Mouse (Mus musculus): ENCODE measurements at regions not wholly inside any gene's neighbourhood (a gene's known extent, or its start where the extent isn't known, plus 50 kb on each side); places are given as distances from the start of the nearest gene placed in this dataset.
"Not testable (repeated sequence)": the region's sequence is repeated elsewhere in the genome, so short reads cannot be mapped to it uniquely, and the experiment has no call there.

DNA sequence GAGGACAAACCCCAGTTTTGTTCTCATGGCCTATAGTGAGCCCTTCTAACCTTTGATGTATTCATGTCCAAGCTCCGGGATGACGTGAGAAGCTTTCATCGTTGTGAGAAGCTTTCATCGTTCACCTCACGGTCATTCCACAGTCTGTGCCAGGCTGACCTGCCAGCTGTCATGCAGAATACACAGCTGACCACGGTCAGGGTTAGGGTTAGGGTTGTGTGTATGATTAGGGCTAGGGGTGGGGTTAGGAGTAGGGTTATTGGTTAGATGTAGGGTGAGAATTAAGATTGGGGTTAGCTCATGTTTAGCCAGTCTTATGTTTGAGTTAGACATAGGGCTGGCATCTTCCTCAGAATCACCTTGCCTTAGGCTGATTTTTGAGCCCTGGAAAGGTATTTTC lies 77.6 kb downstream of the Gm5447 start:
- not testable (repeated sequence) for TF ChIP-seq CTCF (IDR thresholded peaks at IDR 0.05); POLR2A (IDR thresholded peaks at IDR 0.05; ENCODE audit: insufficient read depth, low read depth, low read length); EP300 (IDR thresholded peaks at IDR 0.05; ENCODE audit: insufficient read depth, low read depth, low read length)

Data from heart, adult 2 months (tissue).